Mouse (Mus musculus): ENCODE results near the gene Zdbf2.

The Zdbf2 gene

DNA sequence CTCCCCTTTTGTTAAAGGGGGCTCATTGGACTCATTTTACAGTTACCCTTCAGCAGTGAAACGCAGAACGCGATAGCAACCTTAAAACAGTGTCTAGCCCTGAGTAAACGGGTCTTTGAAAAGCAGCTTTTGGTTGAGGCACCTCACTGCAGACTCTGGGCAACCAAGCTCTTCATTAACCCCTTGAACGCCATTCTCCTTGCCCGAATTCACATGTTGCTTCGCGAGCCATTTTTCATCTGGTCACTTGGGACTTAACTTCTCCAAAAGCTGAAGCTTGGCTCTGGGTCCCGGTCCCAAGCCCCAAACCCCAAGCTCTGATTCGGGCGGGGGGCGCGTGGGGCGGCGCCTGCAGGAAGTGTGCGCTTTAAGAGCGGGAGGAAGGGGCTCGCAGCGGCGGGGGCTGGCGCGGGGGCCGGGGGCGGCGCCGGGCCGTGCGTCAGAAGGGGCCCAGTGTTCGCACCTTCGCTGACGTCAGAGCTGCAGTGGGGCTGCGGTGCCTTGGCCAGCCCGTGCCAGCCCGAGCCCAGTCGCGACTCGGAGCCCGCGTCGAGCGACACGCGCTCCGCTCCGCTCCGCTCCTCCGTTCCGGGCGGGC lies at the start of gene Zdbf2:
TSS of gene Zdbf2 (plus strand) at position 525 of the 598 bp plus-strand sequence.
- in situ Hi-C loops (cut with MboI; ENCODE audit: low pct_unique_long_range_greater_than_20kb in 1 of 2, low sequenced_read_pairs in 2 of 2, unreplicated experiment in 1 of 2), result no loop called here

GRCm38 (mm10) chr1:63225009-63225408 lies 48.1 kb upstream of the Zdbf2 start:
- in situ Hi-C loops (cut with MboI; ENCODE audit: low pct_unique_long_range_greater_than_20kb in 1 of 2, low sequenced_read_pairs in 2 of 2, unreplicated experiment in 1 of 2), result no loop called here

DNA sequence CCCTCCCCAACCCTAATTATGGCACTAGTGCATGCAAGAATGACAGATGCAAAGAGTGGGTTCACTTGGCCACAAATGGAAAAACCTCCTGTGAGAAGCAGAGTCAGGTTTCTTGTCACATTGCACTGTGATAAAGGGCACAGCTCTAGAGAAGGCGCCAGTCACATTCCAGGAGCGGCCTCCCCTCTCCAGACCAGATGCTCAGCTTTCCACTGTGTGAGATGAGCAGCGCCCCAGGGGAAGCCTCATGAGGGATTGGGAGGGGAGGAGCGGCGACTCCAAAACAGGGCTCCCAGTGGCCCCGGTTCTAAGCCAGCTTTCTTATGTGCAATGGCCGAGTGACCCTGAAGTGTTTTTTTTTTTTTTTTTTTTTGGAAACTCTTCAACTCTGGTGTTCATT lies 47.2 kb upstream of the Zdbf2 start:
- in situ Hi-C loops (cut with MboI; ENCODE audit: low pct_unique_long_range_greater_than_20kb in 1 of 2, low sequenced_read_pairs in 2 of 2, unreplicated experiment in 1 of 2), result no loop called here

DNA sequence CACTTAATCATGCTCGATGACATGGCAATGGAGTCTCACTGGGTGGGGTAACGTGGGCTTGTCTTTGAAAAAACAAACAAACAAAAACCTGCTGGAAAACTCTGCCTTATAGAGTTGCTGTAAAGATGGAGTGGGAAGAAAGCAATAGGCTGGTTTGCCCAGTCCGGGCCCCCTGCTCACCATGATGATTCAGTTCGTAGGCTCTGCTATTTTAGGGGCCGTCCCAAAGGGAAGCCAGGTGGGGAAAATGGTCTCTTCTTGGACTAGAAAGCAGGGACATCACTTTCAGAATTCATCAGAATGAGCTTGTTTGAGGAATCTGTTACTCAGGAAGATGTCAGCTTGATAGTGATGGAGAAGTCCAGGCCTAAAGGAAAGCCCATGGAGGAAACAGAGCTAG lies 45.8 kb upstream of the Zdbf2 start:
- in situ Hi-C loops (cut with MboI; ENCODE audit: low pct_unique_long_range_greater_than_20kb in 1 of 2, low sequenced_read_pairs in 2 of 2, unreplicated experiment in 1 of 2), result no loop called here

DNA sequence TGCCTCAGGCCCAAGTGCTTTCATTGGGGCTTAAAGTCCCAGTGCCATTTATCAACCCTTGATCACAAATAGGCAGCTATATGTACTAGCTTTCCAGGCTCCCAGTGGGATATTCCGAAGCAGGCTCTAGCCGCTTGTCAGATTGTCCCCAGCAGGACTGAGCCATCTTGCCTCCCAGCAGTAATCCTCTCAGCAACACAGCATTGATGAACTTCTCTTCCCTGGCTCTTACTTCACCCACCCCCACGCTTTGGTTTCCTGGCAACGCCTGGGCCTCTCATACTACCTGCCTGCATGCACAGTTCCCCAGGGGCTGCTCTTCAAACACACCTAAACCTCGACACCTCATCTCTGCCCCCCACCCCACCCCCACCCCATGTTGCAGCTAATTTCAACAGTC lies 35.7 kb upstream of the Zdbf2 start:
- in situ Hi-C loops (cut with MboI; ENCODE audit: low pct_unique_long_range_greater_than_20kb in 1 of 2, low sequenced_read_pairs in 2 of 2, unreplicated experiment in 1 of 2), result no loop called here

DNA sequence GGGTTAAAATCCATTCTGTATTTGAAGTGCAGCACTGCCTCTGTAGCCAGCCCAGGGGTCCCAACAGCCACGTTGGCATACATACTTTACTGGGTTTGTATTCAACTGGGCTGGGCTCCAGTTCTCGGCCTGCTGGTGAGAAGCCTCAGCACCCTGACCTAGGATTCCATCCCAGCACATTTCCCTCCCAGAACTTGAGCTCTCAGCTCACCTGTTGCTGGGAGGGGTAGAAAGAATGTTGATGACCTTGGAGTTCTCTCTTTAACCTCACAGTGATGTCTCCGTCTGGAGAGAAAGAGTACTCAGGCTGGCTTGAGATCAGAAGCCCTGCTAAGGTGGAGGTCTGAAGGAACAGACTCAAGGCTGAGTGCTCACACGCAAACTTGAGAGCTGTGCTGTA lies 33.8 kb upstream of the Zdbf2 start:
- in situ Hi-C loops (cut with MboI; ENCODE audit: low pct_unique_long_range_greater_than_20kb in 1 of 2, low sequenced_read_pairs in 2 of 2, unreplicated experiment in 1 of 2), result no loop called here

DNA sequence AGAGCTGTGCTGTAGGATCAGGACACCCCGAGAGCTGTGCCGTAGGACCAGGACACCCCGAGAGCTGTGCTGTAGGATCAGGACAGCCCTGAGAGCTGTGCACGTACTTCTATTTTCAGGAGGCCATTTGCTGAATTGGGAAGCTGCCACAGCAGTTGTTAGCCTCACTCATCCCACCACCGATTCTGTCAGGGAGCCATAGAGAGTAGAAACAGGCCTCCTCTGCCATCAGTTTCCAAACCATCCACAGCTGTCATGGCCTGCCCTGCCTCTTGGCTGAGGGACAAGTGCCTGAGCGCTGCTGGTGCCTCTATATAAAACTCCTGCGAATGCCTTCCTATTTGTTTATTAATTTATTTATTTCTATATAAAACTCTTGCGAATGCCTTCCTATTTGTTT lies 33.3 kb upstream of the Zdbf2 start:
- in situ Hi-C loops (cut with MboI; ENCODE audit: low pct_unique_long_range_greater_than_20kb in 1 of 2, low sequenced_read_pairs in 2 of 2, unreplicated experiment in 1 of 2), result no loop called here

GRCm38 (mm10) chr1:63243854-63244253 lies 29.2 kb upstream of the Zdbf2 start:
- in situ Hi-C loops (cut with MboI; ENCODE audit: low pct_unique_long_range_greater_than_20kb in 1 of 2, low sequenced_read_pairs in 2 of 2, unreplicated experiment in 1 of 2), result no loop called here

DNA sequence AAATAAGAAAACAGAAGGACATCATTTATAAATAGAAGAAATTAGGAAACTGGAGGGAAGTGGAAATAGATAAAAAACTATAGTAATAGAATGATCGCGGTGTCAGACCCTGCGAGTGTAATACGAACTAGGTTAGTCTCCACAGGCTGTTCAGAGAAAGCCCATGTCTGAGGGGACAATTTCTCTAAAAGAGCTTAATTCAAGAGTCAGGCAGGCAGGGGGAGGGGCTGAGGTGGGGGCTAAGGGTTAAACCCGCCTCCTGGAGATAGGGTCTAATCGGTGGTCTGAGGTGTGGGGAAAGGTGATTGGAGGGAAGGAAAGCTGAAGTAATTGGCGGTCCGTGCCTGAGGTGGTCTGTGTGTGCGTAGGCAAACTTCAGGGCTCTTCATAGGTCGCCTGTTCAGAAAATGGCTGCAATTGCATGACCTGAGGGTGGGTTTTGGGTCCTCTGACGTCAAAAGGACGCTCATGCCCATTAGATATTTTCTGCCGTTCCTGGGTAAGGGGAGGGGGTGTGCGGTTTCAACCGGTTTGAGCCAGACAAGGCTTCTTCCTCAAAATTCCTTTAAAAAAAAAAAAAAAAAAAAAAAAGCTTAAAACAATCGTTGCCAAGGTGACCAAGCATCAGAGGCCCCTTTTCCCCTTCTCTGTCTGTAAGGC lies 26.1 kb upstream of the Zdbf2 start:
- in situ Hi-C loops (cut with MboI; ENCODE audit: low pct_unique_long_range_greater_than_20kb in 1 of 2, low sequenced_read_pairs in 2 of 2, unreplicated experiment in 1 of 2), result no loop called here

GRCm38 (mm10) chr1:63247831-63248359 lies 25.2 kb upstream of the Zdbf2 start:
- in situ Hi-C loops (cut with MboI; ENCODE audit: low pct_unique_long_range_greater_than_20kb in 1 of 2, low sequenced_read_pairs in 2 of 2, unreplicated experiment in 1 of 2), result no loop called here

DNA sequence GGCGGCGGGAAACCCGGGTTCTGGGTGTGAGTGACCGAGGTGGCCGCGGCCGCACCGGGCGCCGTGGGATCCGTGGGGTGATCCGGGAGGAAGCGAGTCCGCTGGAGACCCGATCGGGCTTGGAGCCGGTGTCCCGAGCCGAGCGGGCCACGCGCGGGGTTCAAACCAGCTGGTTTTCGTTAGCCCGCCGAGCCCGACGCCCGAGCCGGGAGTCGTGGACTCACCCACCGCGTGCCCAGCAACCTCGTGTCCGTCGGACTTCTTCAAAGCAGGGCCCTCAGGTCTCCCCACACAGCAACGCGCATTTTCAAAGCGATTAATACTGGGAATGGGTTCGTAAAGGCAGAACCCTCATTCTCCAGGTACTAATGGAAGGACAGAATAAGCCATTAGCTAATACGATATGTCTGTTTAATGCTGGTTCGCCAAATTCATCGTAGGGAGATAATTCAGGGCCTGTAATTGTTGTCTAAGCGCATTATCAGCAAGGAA lies 24.7 kb upstream of the Zdbf2 start:
- in situ Hi-C loops (cut with MboI; ENCODE audit: low pct_unique_long_range_greater_than_20kb in 1 of 2, low sequenced_read_pairs in 2 of 2, unreplicated experiment in 1 of 2), result no loop called here

- in situ Hi-C loops (cut with MboI; ENCODE audit: low pct_unique_long_range_greater_than_20kb in 1 of 2, low sequenced_read_pairs in 2 of 2, unreplicated experiment in 1 of 2), result no loop called here
Measured at GRCm38 (mm10) chr1:63249261-63249660, 23.8 kb upstream of the Zdbf2 start.

DNA sequence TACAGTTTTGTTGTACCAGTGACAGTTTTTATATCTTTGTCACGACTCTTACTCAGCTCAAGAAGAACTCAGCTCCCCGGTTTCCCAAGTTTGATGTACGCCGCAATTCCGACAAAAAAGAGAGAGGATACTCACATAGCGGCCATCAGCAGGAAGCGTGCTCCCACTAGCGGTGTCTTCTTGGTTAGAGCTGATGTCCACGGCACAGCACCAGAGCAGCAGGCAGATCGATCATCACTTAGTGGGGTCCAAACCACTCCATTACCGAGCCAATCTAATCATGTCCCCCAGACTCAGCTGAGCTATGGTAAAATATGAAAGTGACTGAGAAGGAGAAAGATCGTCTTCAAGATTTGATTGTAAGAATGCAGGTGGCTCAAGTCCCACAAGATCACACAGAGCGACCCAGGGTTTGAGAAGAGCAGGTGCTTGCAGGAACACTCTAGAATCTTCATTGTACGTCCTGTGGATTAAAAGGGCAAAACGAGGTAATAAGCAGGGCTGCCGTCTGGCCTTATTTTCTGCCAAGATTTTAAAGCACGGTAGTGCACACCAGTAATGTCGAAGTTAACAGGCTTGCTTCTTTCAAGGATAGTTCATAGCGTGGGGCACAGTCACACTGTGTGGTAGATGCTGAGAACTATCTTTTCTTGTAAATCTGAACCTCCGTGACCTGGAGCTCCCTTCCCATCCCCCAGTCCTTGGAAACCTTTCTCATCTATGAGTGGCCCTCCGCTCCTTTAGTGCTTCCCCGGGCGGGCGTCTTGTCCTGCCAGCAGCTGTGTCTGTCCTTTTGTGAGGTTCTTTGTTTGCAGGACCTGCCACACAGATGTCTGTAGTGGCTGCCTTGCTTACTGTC lies 20.5 kb upstream of the Zdbf2 start:
- in situ Hi-C loops (cut with MboI; ENCODE audit: low pct_unique_long_range_greater_than_20kb in 1 of 2, low sequenced_read_pairs in 2 of 2, unreplicated experiment in 1 of 2), result no loop called here

DNA sequence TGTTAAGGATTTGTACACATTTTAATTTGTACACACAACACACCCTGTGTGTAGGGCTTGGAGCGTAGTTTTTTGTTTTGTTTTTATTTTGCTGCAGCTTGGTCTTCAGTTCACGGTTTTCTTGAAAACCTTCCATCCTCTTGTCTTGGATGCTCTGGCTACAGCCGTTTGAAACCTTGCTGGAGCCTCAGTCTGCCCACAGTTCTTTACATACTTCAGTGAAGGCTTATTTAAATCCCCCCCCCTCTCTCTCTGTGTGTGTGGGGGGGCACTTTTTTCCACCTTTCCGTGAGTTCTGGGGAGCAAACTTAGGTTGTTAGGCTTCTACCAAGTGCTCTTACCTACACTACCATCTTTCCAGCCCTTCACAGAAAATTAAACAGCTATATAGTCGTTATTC lies 19.8 kb upstream of the Zdbf2 start:
- in situ Hi-C loops (cut with MboI; ENCODE audit: low pct_unique_long_range_greater_than_20kb in 1 of 2, low sequenced_read_pairs in 2 of 2, unreplicated experiment in 1 of 2), result no loop called here

DNA sequence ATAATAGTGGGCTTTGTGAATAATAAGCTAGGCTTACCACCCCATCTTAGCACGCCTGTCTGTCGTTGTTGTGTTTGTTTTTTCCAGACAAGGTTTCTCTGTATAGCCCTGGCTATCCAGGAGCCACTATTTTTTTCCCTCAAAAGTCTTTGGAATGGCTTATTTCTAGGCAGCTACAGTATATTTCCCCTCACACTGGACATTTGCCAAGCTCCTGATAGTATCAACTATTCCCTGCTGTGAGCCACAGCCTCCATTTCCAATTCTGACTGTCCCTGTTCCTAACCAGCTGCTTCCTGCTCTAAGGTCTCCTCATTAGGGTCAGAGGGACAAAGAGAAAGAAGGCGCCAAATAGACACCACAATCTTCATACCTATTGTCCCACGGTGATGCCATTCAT lies 18.0 kb upstream of the Zdbf2 start:
- in situ Hi-C loops (cut with MboI; ENCODE audit: low pct_unique_long_range_greater_than_20kb in 1 of 2, low sequenced_read_pairs in 2 of 2, unreplicated experiment in 1 of 2), result no loop called here

DNA sequence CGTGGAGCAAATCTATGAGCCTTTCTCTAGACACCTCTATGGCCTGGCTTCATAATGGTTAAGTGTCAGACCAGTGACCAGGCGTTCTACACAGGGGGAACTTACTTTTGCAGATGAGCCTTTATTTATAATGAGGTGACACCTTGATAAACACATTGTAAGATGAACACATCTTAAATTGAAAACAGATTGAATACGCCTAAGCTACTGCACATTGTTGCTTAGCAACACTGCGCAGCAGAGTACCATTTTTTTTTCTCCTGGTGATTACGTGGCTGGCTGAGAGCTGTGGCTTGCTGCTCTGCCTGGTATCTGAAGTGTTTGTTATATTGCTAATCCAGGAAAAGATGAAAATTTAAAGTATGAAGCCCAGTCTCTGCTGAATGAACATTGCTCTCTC lies 17.0 kb upstream of the Zdbf2 start:
- in situ Hi-C loops (cut with MboI; ENCODE audit: low pct_unique_long_range_greater_than_20kb in 1 of 2, low sequenced_read_pairs in 2 of 2, unreplicated experiment in 1 of 2), result no loop called here

- in situ Hi-C loops (cut with MboI; ENCODE audit: low pct_unique_long_range_greater_than_20kb in 1 of 2, low sequenced_read_pairs in 2 of 2, unreplicated experiment in 1 of 2), result no loop called here
Measured at GRCm38 (mm10) chr1:63258501-63258900, 14.6 kb upstream of the Zdbf2 start.

DNA sequence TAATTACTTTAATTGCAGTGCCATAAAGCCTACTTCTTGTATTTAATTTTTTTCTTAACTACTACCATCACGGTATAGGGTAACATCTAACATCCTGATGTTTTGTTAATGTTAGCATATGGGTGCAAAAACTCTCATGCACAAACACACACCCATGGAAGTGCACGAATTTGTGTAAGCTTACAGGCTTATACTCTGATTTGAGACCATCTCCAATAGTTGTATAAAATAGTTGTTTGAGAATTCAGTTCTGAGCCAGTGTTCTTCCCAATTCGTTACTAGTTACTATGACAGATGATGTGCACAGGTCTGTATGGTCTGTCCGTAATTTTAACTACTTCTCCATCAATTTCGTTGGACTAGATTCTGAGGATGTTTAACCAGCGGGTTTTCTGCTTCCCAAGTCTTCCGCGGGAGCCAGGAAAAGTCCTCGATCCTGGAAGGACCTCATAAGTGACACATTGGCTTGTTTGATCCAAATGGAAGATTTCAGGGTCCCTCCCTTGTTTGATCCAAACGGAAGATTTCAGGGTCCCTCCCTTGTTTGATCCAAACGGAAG lies 13.7 kb upstream of the Zdbf2 start:
- in situ Hi-C loops (cut with MboI; ENCODE audit: low pct_unique_long_range_greater_than_20kb in 1 of 2, low sequenced_read_pairs in 2 of 2, unreplicated experiment in 1 of 2), result no loop called here
